ENCODE assay signal across 12 mouse cellular contexts in genomic region chr15:88509626-88510025, GRCm38 (mm10).
DNase-seq lines count a peak whose midpoint lies in the region; ATAC-seq and TF ChIP-seq lines count a peak whose summit lies in the region.
"Had no signal": no experiment of that assay in that cellular context is flagged by ENCODE, and none has a peak within 500 bp of the region (broad histone marks: within the 10 kb centered on the region; RNA-seq: fewer than 3 reads in every experiment).

No protein-coding gene starts in this region.

- no peaks in the 10 kb centered on the region for H3K9me3 ChIP-seq in hindbrain, postnatal 0 days (ENCODE audit: low read length)
- H3K9me3 ChIP-seq in hindbrain, embryonic 12.5 days (replicated peaks): no peaks in the 10 kb centered on the region
- H3K9me3 ChIP-seq: embryonic facial prominence, embryonic 13.5 days; intestine, embryonic 15.5 days; limb, embryonic 12.5 days had no signal

- TF ChIP-seq CTCF in hindbrain, postnatal 0 days (IDR thresholded peaks at IDR 0.05; ENCODE audit: low read depth): no peak
- TF ChIP-seq CTCF in cerebellum, adult 2 months (IDR thresholded peaks at IDR 0.05; ENCODE audit: borderline replicate concordance, insufficient read depth, low read depth, low read length): no peak

- DNase-seq in hindbrain, postnatal 0 days (ENCODE audit: low spot score): peak; percentile 58
- DNase-seq in cerebellum, adult 2 months: peak; percentile 61 to 67
- peak; percentile 56 to 67 for DNase-seq in layer of hippocampus, adult 18-20 months (ENCODE audit: low spot score in 2 of 2)
- DNase-seq in right cerebral cortex, adult 2 months (ENCODE audit: low spot score in 2 of 2): peak; percentile 12 to 31
- DNase-seq in adrenal gland, adult 8-10 months: no peak
- DNase-seq: lung, embryonic 14.5 days had no signal

- no peaks in the 10 kb centered on the region for H3K27me3 ChIP-seq in hindbrain, postnatal 0 days (ENCODE audit: insufficient read depth, low read length)
- H3K27me3 ChIP-seq in hindbrain, embryonic 12.5 days: no peaks in the 10 kb centered on the region
- no peaks in the 10 kb centered on the region for H3K27me3 ChIP-seq in cerebellum, adult 2 months (ENCODE audit: control insufficient read depth, insufficient read depth, low read length)
- H3K27me3 ChIP-seq: embryonic facial prominence, embryonic 13.5 days; intestine, embryonic 15.5 days; limb, embryonic 12.5 days had no signal

- H3K27ac ChIP-seq in hindbrain, postnatal 0 days: no peak overlapping the region
- H3K27ac ChIP-seq in hindbrain, embryonic 12.5 days: no peak overlapping the region
- H3K27ac ChIP-seq in cerebellum, adult 2 months (ENCODE audit: insufficient read depth, low read length): no peak overlapping the region
- H3K27ac ChIP-seq: embryonic facial prominence, embryonic 13.5 days; intestine, embryonic 15.5 days; limb, embryonic 12.5 days had no signal

- H3K4me1 ChIP-seq in hindbrain, postnatal 0 days (ENCODE audit: insufficient read depth, low read length): no peaks in the 10 kb centered on the region; the same call in 1 of the 2 replicates
- H3K4me1 ChIP-seq in hindbrain, embryonic 12.5 days: no peaks in the 10 kb centered on the region; the same call in 1 of the 2 replicates
- no peaks in the 10 kb centered on the region; the same call in 1 of the 2 replicates for H3K4me1 ChIP-seq in cerebellum, adult 2 months (ENCODE audit: control insufficient read depth, insufficient read depth, low read length)
- H3K4me1 ChIP-seq: embryonic facial prominence, embryonic 13.5 days; intestine, embryonic 15.5 days; limb, embryonic 12.5 days had no signal

- no peaks in the 10 kb centered on the region for H3K36me3 ChIP-seq in hindbrain, postnatal 0 days (ENCODE audit: insufficient read depth, low read length)
- no peaks in the 10 kb centered on the region for H3K36me3 ChIP-seq in hindbrain, embryonic 12.5 days
- H3K36me3 ChIP-seq: embryonic facial prominence, embryonic 13.5 days; intestine, embryonic 15.5 days; limb, embryonic 12.5 days had no signal

- TF ChIP-seq POLR2A in cerebellum, adult 2 months (IDR thresholded peaks at IDR 0.05; ENCODE audit: borderline replicate concordance, insufficient read depth, low read length): no peak

- no peak for ATAC-seq in hindbrain, postnatal 0 days
- ATAC-seq in hindbrain, embryonic 12.5 days (ENCODE audit: low FRiP score): no peak
- ATAC-seq in inflammation-experienced regulatory T-cells, adult 6 months: no peak
- ATAC-seq: CD4-positive, CD25-positive, alpha-beta regulatory T cell, adult 4 months; intestine, embryonic 15.5 days had no signal

- H3K9ac ChIP-seq in hindbrain, postnatal 0 days (replicated peaks; ENCODE audit: low read length): no peak overlapping the region
- no peak overlapping the region for H3K9ac ChIP-seq in hindbrain, embryonic 12.5 days
- H3K9ac ChIP-seq: embryonic facial prominence, embryonic 13.5 days; intestine, embryonic 15.5 days; limb, embryonic 12.5 days; lung, embryonic 14.5 days had no signal

- 35% methylated on average over 2 of the region's 2 CpGs for WGBS in hindbrain, postnatal 0 days
- 83% methylated on average over 2 of the region's 2 CpGs for WGBS in hindbrain, embryonic 12.5 days
- 64% methylated on average over 2 of the region's 2 CpGs for WGBS in cerebellum, adult 2 months

- H3K4me2 ChIP-seq in hindbrain, postnatal 0 days (ENCODE audit: low read depth, low read length): no peak overlapping the region
- no peak overlapping the region for H3K4me2 ChIP-seq in hindbrain, embryonic 12.5 days (replicated peaks)
- H3K4me2 ChIP-seq: embryonic facial prominence, embryonic 13.5 days; intestine, embryonic 15.5 days; limb, embryonic 12.5 days; lung, embryonic 14.5 days had no signal

- no peak overlapping the region for H3K4me3 ChIP-seq in hindbrain, postnatal 0 days (ENCODE audit: low read length)
- H3K4me3 ChIP-seq in hindbrain, embryonic 12.5 days: no peak overlapping the region
- no peak overlapping the region for H3K4me3 ChIP-seq in cerebellum, adult 2 months (replicated peaks; ENCODE audit: insufficient read depth, low read depth, low read length)
- H3K4me3 ChIP-seq: embryonic facial prominence, embryonic 13.5 days; intestine, embryonic 15.5 days; limb, embryonic 12.5 days had no signal
